18 mouse cellular contexts compared by ENCODE assay signal in the genomic region with DNA sequence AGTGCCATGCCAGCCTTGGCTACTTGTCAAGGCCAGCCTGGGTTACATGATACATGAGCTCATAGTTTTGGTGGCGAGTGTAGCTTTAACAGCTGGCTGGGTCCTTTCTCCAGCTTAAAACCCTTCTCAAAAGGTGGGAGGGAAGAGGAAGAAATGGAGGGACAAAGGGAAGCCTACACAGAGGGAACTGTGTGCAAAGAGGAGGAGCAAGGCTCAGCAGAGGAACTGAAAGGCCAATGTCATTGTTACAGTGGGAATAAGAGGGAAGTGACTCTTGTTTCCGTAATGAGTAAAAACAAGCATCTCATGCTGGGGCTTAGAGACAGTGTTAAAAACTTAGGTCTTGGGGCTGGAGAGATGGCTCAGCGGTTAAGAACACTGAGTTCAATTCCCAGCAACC. TPM values are rescaled to one million over a fixed set of nuclear protein-coding genes. Genes with fewer than 3 reads are reported as not detected.
A peak's percentile ranks its signal among the peaks of the same experiment; 100 is the strongest.
DNase-seq lines count a peak whose midpoint lies in the region; ATAC-seq and TF ChIP-seq lines count a peak whose summit lies in the region.
"Had no signal": no experiment of that assay in that cellular context is flagged by ENCODE, and none has a peak within 500 bp of the region (broad histone marks: within the 10 kb centered on the region; RNA-seq: fewer than 3 reads in every experiment).

No protein-coding gene starts in this region.

- H3K79me2 ChIP-seq in heart, adult 2 months (replicated peaks; ENCODE audit: control insufficient read depth, insufficient read depth, low read length), result no peaks in the 10 kb centered on the region

- intact Hi-C loops in heart, adult 2 months (cut with DNase I), result no loop called here
- intact Hi-C loops in heart, postnatal 14 days (cut with DNase I), result no loop called here

- peak; percentile 21 to 25 for DNase-seq in heart, adult 2 months
- DNase-seq in heart, postnatal 14 days, result no peak
- DNase-seq in spleen, postnatal 36 days (ENCODE audit: low spot score in 2 of 2), result peak; percentile 30 to 37
- DNase-seq in spleen, postnatal 4 days (ENCODE audit: low spot score in 2 of 2), result no peak
- DNase-seq in lung, postnatal 36 days, result peak; percentile 30
- no peak for DNase-seq in thymus, postnatal 10 days (ENCODE audit: low spot score in 2 of 2)
- DNase-seq in natural killer cell, adult 2 months (ENCODE audit: low spot score in 2 of 2), result no peak
- DNase-seq: cerebellum, adult 11-12 months; right cerebral cortex, postnatal 14 days; thymus, postnatal 25 days had no signal

- no peak; the same call in 1 of the 2 replicates for TF ChIP-seq CTCF in heart, adult 2 months (IDR thresholded peaks at IDR 0.05)

- H3K36me3 ChIP-seq in heart, adult 2 months (ENCODE audit: control insufficient read depth, insufficient read depth, low read length), result peaks cover 6% of the 10 kb centered on the region
- no peaks in the 10 kb centered on the region for H3K36me3 ChIP-seq in kidney, embryonic 15.5 days
- H3K36me3 ChIP-seq: forebrain, embryonic 15.5 days; heart, embryonic 15.5 days; hindbrain, embryonic 12.5 days; intestine, embryonic 15.5 days; limb, embryonic 13.5 days; neural tube, embryonic 13.5 days had no signal

- WGBS in heart, adult 2 months, result 59% methylated on average over 3 of the region's 3 CpGs
- 88% methylated on average over 3 of the region's 3 CpGs for WGBS in kidney, embryonic 15.5 days

- no peaks in the 10 kb centered on the region for H3K27me3 ChIP-seq in heart, adult 2 months (ENCODE audit: control insufficient read depth, insufficient read depth, low read length)
- H3K27me3 ChIP-seq in kidney, embryonic 15.5 days, result no peaks in the 10 kb centered on the region
- H3K27me3 ChIP-seq: forebrain, embryonic 15.5 days; heart, embryonic 15.5 days; hindbrain, embryonic 12.5 days; intestine, embryonic 15.5 days; neural tube, embryonic 13.5 days had no signal

- TF ChIP-seq POLR2A in heart, adult 2 months (IDR thresholded peaks at IDR 0.05; ENCODE audit: insufficient read depth, low read depth, low read length), result no peak

- no peak for ATAC-seq in kidney, embryonic 15.5 days (replicated peaks; ENCODE audit: low FRiP score)
- ATAC-seq: forebrain, embryonic 15.5 days; intestine, embryonic 15.5 days; midbrain, embryonic 16.5 days had no signal

- no peak overlapping the region for H3K4me2 ChIP-seq in kidney, embryonic 15.5 days
- H3K4me2 ChIP-seq: forebrain, embryonic 15.5 days; heart, embryonic 15.5 days; hindbrain, embryonic 12.5 days; intestine, embryonic 15.5 days; limb, embryonic 13.5 days; neural tube, embryonic 13.5 days had no signal

- peak overlapping the region; percentile 51 for H3K27ac ChIP-seq in heart, adult 2 months
- H3K27ac ChIP-seq in kidney, embryonic 15.5 days, result no peak overlapping the region
- H3K27ac ChIP-seq: forebrain, embryonic 15.5 days; heart, embryonic 15.5 days; hindbrain, embryonic 12.5 days; intestine, embryonic 15.5 days; limb, embryonic 13.5 days; neural tube, embryonic 13.5 days had no signal

- no peak for TF ChIP-seq EP300 in heart, adult 2 months (IDR thresholded peaks at IDR 0.05; ENCODE audit: insufficient read depth, low read depth, low read length)

- H3K4me1 ChIP-seq in heart, adult 2 months (ENCODE audit: control insufficient read depth, insufficient read depth, low read length), result peaks cover 4% of the 10 kb centered on the region
- peaks cover 22% of the 10 kb centered on the region for H3K4me1 ChIP-seq in kidney, embryonic 15.5 days

- no peak overlapping the region for H3K9ac ChIP-seq in heart, adult 2 months (ENCODE audit: low read depth, low read length)
- H3K9ac ChIP-seq in kidney, embryonic 15.5 days, result no peak overlapping the region
- H3K9ac ChIP-seq: forebrain, embryonic 15.5 days; heart, embryonic 15.5 days; hindbrain, embryonic 12.5 days; intestine, embryonic 15.5 days; limb, embryonic 13.5 days; neural tube, embryonic 13.5 days had no signal

- no peaks in the 10 kb centered on the region for H3K9me3 ChIP-seq in kidney, embryonic 15.5 days (replicated peaks)
- H3K9me3 ChIP-seq: forebrain, embryonic 15.5 days; heart, embryonic 15.5 days; hindbrain, embryonic 12.5 days; intestine, embryonic 15.5 days; limb, embryonic 13.5 days; neural tube, embryonic 13.5 days had no signal

- H3K4me3 ChIP-seq in heart, adult 2 months, result no peak overlapping the region
- H3K4me3 ChIP-seq in kidney, embryonic 15.5 days (replicated peaks), result no peak overlapping the region
- H3K4me3 ChIP-seq: forebrain, embryonic 15.5 days; heart, embryonic 15.5 days; hindbrain, embryonic 12.5 days; intestine, embryonic 15.5 days; limb, embryonic 13.5 days; neural tube, embryonic 13.5 days had no signal

RNA-seq across cellular contexts. Expression of a gene that starts 3.4 kb away (rescaled TPM):
- total RNA-seq in heart, adult 2 months (2021), result 10 to 100 TPM; 13.4 to 16.3 TPM
- 2.5 and 5.0 TPM in 2 replicates for polyA plus RNA-seq in heart, adult 2 months (2012; rRNA removed)
- 10 to 100 TPM; 23.4 to 25.9 TPM for total RNA-seq in heart, postnatal 14 days (2021)
- polyA plus RNA-seq in kidney, embryonic 15.5 days (2015; fragmentation: Nextera tagmentation; extraction: Ambion mirVana), result 30.5 and 33.1 TPM in 2 replicates

RNA-seq across cellular contexts. Expression of a gene that starts 57.5 kb away (rescaled TPM):
- total RNA-seq in heart, adult 2 months (2021), result 1 to 10 TPM; 6.9 to 7.3 TPM
- polyA plus RNA-seq in heart, adult 2 months (2012; rRNA removed), result 1.8 and 2.3 TPM in 2 replicates
- total RNA-seq in heart, postnatal 14 days (2021), result 10 to 100 TPM in 1 of 2 experiments, 1 to 10 TPM in 1; 8.7 to 10.8 TPM
- 14.3 and 15.2 TPM in 2 replicates for polyA plus RNA-seq in kidney, embryonic 15.5 days (2015; fragmentation: Nextera tagmentation; extraction: Ambion mirVana)

Comparison
In these comparisons a context has a peak if more than half of its experiments do, and no peak if none do; other contexts are left out.
1. DNase-seq: peak in heart, adult 2 months (2 of 2), spleen, postnatal 36 days (2 of 2) and lung, postnatal 36 days (single experiment); none in heart, postnatal 14 days (0 of 2), spleen, postnatal 4 days (0 of 2), thymus, postnatal 10 days (0 of 2) and natural killer cell, adult 2 months (0 of 2).